Mouse (Mus musculus): ENCODE results near the gene Dap. TPM values are rescaled to one million over a fixed set of nuclear protein-coding genes. Genes with fewer than 3 reads are reported as not detected.

Dap gene
- polyA plus RNA-seq, 1 experiment from 2014 or later = 50.9 TPM

Other genes starting within 250 kb of the Dap start
- gene Ankrd33b, start 143.4 kb downstream of the Dap start, polyA plus RNA-seq (2014; fragmentation: Nextera tagmentation; extraction: Ambion mirVana) = 0.22 and 0.31 TPM in 2 replicates
- 2.7 and 3.2 TPM in 2 replicates for gene Ropn1l, start 229.4 kb downstream of the Dap start, polyA plus RNA-seq (2014; fragmentation: Nextera tagmentation; extraction: Ambion mirVana)

All from hindbrain, embryonic 11.5 days (tissue).